Mouse (Mus musculus): ENCODE data around the gene Mpdz. TPM values are rescaled to one million over a fixed set of nuclear protein-coding genes. Genes with fewer than 3 reads are reported as not detected.

Mpdz gene
- total and polyA plus RNA-seq, 3 experiments, result not detected

GRCm38 (mm10) chr4:81430105-81430504 lies 12.5 kb downstream of the Mpdz start:
- no peak for DNase-seq (ENCODE audit: low read depth, low spot score)

GRCm38 (mm10) chr4:81429670-81430069 lies 12.9 kb downstream of the Mpdz start:
- no peak overlapping the region for H3K4me3 ChIP-seq (ENCODE audit: control insufficient read depth in 1 of 2, insufficient read depth in 1 of 2, low read depth in 2 of 2, low read length in 2 of 2)
- TF ChIP-seq NELFE (IDR thresholded peaks at IDR 0.05; ENCODE audit: low read depth, low read length) (no peak), TBP (IDR thresholded peaks at IDR 0.05; ENCODE audit: low read depth, low read length) (no peak), TCF12 (IDR thresholded peaks at IDR 0.05; ENCODE audit: low read depth, low read length) (no peak), ZC3H11A (IDR thresholded peaks at IDR 0.05; ENCODE audit: low read depth, low read length) (no peak)
- no peaks in the 10 kb centered on the region for H3K36me3 ChIP-seq (ENCODE audit: control insufficient read depth in 1 of 2, insufficient read depth in 2 of 2, low read length in 2 of 2)
- DNase-seq (ENCODE audit: low read depth, low spot score), result no peak
- H3K27ac ChIP-seq (ENCODE audit: control insufficient read depth, low read depth, low read length), result no peak overlapping the region
- no peaks in the 10 kb centered on the region for H3K9me3 ChIP-seq (replicated peaks; ENCODE audit: insufficient read depth, low read length)
- H3K27me3 ChIP-seq (ENCODE audit: control insufficient read depth in 1 of 2, insufficient read depth in 2 of 2, low read length in 2 of 2), result no peaks in the 10 kb centered on the region
- no peaks in the 10 kb centered on the region for H3K4me1 ChIP-seq (ENCODE audit: control insufficient read depth in 1 of 2, insufficient read depth in 2 of 2, low read length in 2 of 2)
- H3K9ac ChIP-seq (ENCODE audit: control insufficient read depth, low read depth, low read length, poor library complexity, severe bottlenecking), result no peak overlapping the region
- H3K79me2 ChIP-seq (ENCODE audit: control insufficient read depth, insufficient read depth, low read length, poor library complexity), result no peaks in the 10 kb centered on the region

More at GRCm38 (mm10) chr4:81430105-81430504, 12.5 kb downstream of the Mpdz start:
- Histone ChIP-seq H3K36me3 (ENCODE audit: control insufficient read depth in 1 of 2, insufficient read depth in 2 of 2, low read length in 2 of 2) (no peaks in the 10 kb centered on the region), H3K27ac (ENCODE audit: control insufficient read depth, low read depth, low read length) (no peak overlapping the region), H3K27me3 (ENCODE audit: control insufficient read depth in 1 of 2, insufficient read depth in 2 of 2, low read length in 2 of 2) (no peaks in the 10 kb centered on the region), H3K9me3 (replicated peaks; ENCODE audit: insufficient read depth, low read length) (no peaks in the 10 kb centered on the region), H3K79me2 (ENCODE audit: control insufficient read depth, insufficient read depth, low read length, poor library complexity) (no peaks in the 10 kb centered on the region), H3K4me3 (ENCODE audit: control insufficient read depth in 1 of 2, insufficient read depth in 1 of 2, low read depth in 2 of 2, low read length in 2 of 2) (no peak overlapping the region), H3K9ac (ENCODE audit: control insufficient read depth, low read depth, low read length, poor library complexity, severe bottlenecking) (no peak overlapping the region), H3K4me1 (ENCODE audit: control insufficient read depth in 1 of 2, insufficient read depth in 2 of 2, low read length in 2 of 2) (no peaks in the 10 kb centered on the region)
- no peak for TF ChIP-seq NRF1 (IDR thresholded peaks at IDR 0.05; ENCODE audit: insufficient read depth, low read depth, low read length, poor library complexity, severe bottlenecking)
- TF ChIP-seq SIN3A (IDR thresholded peaks at IDR 0.05; ENCODE audit: low read length), result no peak
- no peak for TF ChIP-seq HCFC1 (IDR thresholded peaks at IDR 0.05; ENCODE audit: low read depth, low read length)
- no peak for TF ChIP-seq TBP (IDR thresholded peaks at IDR 0.05; ENCODE audit: low read depth, low read length)

- no peak for DNase-seq (ENCODE audit: low read depth, low spot score)
- no peak overlapping the region for H3K9ac ChIP-seq (ENCODE audit: control insufficient read depth, low read depth, low read length, poor library complexity, severe bottlenecking)
- no peaks in the 10 kb centered on the region for H3K27me3 ChIP-seq (ENCODE audit: control insufficient read depth in 1 of 2, insufficient read depth in 2 of 2, low read length in 2 of 2)
- H3K79me2 ChIP-seq (ENCODE audit: control insufficient read depth, insufficient read depth, low read length, poor library complexity), result no peaks in the 10 kb centered on the region
- no peak overlapping the region for H3K27ac ChIP-seq (ENCODE audit: control insufficient read depth, low read depth, low read length)
- no peaks in the 10 kb centered on the region for H3K4me1 ChIP-seq (ENCODE audit: control insufficient read depth in 1 of 2, insufficient read depth in 2 of 2, low read length in 2 of 2)
- H3K36me3 ChIP-seq (ENCODE audit: control insufficient read depth in 1 of 2, insufficient read depth in 2 of 2, low read length in 2 of 2), result no peaks in the 10 kb centered on the region
- no peak overlapping the region for H3K4me3 ChIP-seq (ENCODE audit: control insufficient read depth in 1 of 2, insufficient read depth in 1 of 2, low read depth in 2 of 2, low read length in 2 of 2)
- no peak for TF ChIP-seq EP300 (IDR thresholded peaks at IDR 0.05; ENCODE audit: low read depth in 1 of 2, low read length in 2 of 2)
- TF ChIP-seq GABPA (IDR thresholded peaks at IDR 0.05; ENCODE audit: low read depth, low read length), result no peak
- no peak for TF ChIP-seq ETS1 (IDR thresholded peaks at IDR 0.05; ENCODE audit: low read depth, low read length)
- TF ChIP-seq USF2 (IDR thresholded peaks at IDR 0.05; ENCODE audit: borderline replicate concordance in 1 of 2, insufficient read depth in 1 of 2, low read depth in 1 of 2, low read length in 2 of 2), result no peak
- TF ChIP-seq MAFK (IDR thresholded peaks at IDR 0.05; ENCODE audit: borderline replicate concordance, low read depth, low read length), result no peak
- TF ChIP-seq NELFE (IDR thresholded peaks at IDR 0.05; ENCODE audit: low read depth, low read length), result no peak
- no peak for TF ChIP-seq NRF1 (IDR thresholded peaks at IDR 0.05; ENCODE audit: insufficient read depth, low read depth, low read length, poor library complexity, severe bottlenecking)
- TF ChIP-seq POLR2AphosphoS2 (IDR thresholded peaks at IDR 0.05; ENCODE audit: low read length), result no peak
- no peak for TF ChIP-seq CTCF (IDR thresholded peaks at IDR 0.05 in 2 of 3, conservative IDR thresholded peaks at IDR 0.05 in 1 of 3; ENCODE audit: control insufficient read depth in 1 of 3, insufficient read depth in 1 of 3, low read depth in 2 of 3, low read length in 3 of 3, poor library complexity in 1 of 3, severe bottlenecking in 1 of 3)
- TF ChIP-seq CHD2 (IDR thresholded peaks at IDR 0.05; ENCODE audit: low read length), result no peak
- no peak for TF ChIP-seq SIN3A (IDR thresholded peaks at IDR 0.05; ENCODE audit: low read length)
- no peak for TF ChIP-seq TBP (IDR thresholded peaks at IDR 0.05; ENCODE audit: low read depth, low read length)
- no peak for TF ChIP-seq POLR2AphosphoS5 (IDR thresholded peaks at IDR 0.05; ENCODE audit: borderline replicate concordance, low read depth, low read length)
- TF ChIP-seq GATA1 (IDR thresholded peaks at IDR 0.05; ENCODE audit: low read depth, low read length), result no peak
- TF ChIP-seq ELF1 (IDR thresholded peaks at IDR 0.05; ENCODE audit: low read depth, low read length), result no peak
- no peak for TF ChIP-seq MAX (IDR thresholded peaks at IDR 0.05; ENCODE audit: low read length)
- no peak for TF ChIP-seq ZNF384 (IDR thresholded peaks at IDR 0.05; ENCODE audit: low read depth, low read length)
- TF ChIP-seq E2F4 (IDR thresholded peaks at IDR 0.05; ENCODE audit: borderline replicate concordance, low read depth, low read length), result no peak
- TF ChIP-seq BHLHE40 (IDR thresholded peaks at IDR 0.05; ENCODE audit: borderline replicate concordance, low read depth, low read length), result no peak
- no peak for TF ChIP-seq MAZ (IDR thresholded peaks at IDR 0.05; ENCODE audit: low read depth, low read length)
- H3K9me3 ChIP-seq (replicated peaks; ENCODE audit: insufficient read depth, low read length), result no peaks in the 10 kb centered on the region
Measured at GRCm38 (mm10) chr4:81423556-81423955, 19.1 kb downstream of the Mpdz start.

Measured in MEL (cell line).